Mouse (Mus musculus) liver, embryonic 14 days (tissue): Measurements from ENCODE around the gene Rpl10a. TPM values are rescaled to one million over a fixed set of nuclear protein-coding genes. Genes with fewer than 3 reads are reported as not detected.

ENCODE experiments used
- polyA plus RNA-seq: library from polyadenylated mRNA; depleted of rRNA; stranded (reverse); fragments of >200 nt; gene quantifications from 2 replicates; pipeline ENCODE4 v1.2.3, GENCODE M21; 2012; rRNA removed

Rpl10a gene
- 1,745 and 1,892 TPM in 2 replicates for polyA plus RNA-seq

DNA sequence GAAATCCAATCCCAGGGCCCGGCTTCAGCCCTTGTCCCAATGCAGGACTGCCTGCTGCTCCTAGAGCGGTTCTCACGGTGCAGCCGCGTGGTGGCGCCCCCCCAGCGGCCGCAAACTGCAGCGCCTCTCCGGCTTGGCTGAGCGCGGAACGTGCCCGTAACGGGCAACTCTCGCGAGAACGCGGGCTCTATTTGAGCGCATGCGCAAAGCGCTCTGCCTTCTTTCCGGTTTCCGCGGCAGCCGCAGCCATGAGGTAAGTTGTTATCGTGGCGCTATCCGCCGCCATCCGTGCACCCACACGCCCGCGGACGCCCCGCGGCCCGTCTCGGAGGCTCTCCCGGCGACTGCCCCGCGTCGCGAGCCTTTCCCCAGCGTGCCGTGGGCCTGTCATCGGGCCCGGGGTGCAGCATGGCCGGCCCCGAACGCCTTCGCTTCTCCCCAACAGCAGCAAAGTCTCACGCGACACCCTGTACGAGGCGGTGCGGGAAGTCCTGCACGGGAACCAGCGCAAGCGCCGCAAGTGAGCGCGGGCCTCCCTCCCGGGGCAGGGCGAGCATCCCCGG, at the start of gene Rpl10a:
Rpl10a (plus strand) TSS at position 106 of the 563 bp plus-strand sequence.

DNA sequence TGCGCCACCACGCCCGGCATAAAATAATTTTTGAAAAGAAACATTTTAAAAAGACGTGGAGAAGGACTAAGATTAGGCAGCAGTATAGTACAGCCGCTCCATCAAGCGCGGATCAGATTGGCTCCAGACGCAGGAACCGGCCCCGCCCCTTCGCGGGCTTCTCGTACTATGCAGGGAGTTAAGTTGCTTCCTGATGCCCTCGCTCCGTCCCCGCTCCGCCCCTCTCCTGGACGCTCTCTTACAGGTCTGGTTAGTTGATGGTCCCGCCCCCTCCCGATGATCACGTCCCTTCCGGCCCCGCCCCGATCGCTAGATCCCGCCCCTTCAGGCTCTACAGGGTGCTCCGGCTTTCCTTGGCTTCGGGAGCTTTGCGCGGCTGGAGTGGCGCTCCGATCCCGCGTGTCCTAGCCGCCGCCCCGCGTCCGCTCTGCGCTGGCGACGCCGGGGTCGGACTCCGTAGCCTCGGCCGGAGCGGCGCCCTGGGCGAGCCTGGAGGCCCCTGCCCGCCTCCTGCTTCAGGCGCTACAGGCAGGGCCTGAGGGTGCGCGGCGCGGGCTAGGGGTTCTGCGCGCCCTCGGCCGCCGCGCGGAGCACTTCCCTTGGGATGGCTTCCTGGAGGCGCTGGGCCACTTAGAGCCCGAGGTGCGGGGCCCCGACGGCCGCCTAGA, 14.9 kb upstream of the Rpl10a start, which contains the start of gene Fance:
Fance (plus strand) TSS at position 308 of the 668 bp plus-strand sequence.

DNA sequence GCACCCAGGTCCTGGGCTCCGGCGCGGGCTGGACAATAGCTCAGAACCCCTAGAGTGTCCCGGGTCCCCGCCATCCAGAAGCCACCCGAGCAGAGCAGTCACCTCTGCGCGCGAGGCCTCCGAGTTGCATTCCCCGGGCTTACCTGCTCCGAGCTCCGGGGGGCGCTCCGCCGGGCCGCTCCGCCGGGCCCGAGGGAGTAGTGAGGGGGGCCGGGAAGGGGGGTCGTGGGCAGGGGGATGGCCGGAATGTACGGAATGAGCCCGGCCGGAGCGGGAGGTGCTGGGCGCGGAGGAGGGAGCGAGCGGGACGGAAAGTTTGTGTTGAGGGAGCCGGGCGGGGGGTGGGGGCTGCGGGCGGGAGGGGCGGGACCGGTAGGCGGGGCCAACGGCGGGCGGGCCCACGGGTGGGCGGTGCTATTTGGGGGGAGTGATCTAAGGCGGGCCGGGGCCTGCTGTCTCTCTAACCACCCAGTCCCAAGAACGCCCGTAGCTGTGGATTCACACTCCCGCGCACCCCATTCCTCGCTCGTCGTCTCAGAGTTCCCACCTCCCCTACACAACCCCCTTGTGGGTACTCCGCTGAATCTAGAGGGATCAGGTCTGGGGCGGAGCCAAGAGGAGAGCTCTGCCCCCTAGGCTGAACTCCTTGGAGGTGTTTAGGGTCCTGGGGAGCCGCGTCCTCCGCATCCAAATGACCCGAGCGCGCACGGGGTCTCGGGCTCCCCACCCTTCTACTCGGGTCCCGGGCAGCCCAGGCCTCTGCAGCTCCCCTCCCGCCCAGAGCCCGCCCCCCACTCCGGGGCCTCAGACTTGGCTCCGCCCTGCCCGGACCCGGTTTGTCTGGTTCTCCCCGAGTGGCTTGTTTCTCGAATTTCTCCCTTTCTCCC, 22.4 kb downstream of the Rpl10a start, which contains the start of gene Tead3:
Tead3 (minus strand) TSS at position 352 of the 887 bp plus-strand sequence.

DNA sequence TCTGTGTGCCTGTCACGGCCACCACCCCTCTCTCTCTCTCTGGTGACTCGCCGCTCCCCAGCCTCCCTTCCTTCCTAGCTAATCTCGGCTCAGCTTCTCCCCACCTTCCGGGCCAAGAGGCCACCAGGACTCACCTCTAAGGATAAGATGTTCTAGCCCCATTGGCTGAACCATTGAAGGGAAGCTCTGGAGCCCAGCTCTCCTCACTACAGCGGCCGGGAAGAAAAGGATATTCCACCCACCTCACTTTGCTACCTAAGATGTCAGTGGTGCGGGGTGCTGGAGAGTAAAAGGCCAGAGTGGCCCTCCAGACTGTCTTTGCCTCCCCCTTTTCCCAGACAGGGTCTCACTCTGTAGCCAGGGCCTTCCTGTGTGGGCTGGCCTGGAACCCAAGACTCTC, 36.9 kb downstream of the Rpl10a start, which contains the start of gene Tulp1:
Tulp1 (minus strand) TSS at position 101 of the 400 bp plus-strand sequence.

Other genes starting within 250 kb of the Rpl10a start
- gene Tcp11, start 247.8 kb upstream of the Rpl10a start, polyA plus RNA-seq = 0.10 and 0.12 TPM in 2 replicates
- gene Scube3, start 186.3 kb upstream of the Rpl10a start, polyA plus RNA-seq = 0.23 and 0.34 TPM in 2 replicates
- 6.4 and 6.5 TPM in 2 replicates for gene Zfp523, start 151.3 kb upstream of the Rpl10a start, polyA plus RNA-seq
- gene Def6, start 120.7 kb upstream of the Rpl10a start, polyA plus RNA-seq = 11.7 and 11.8 TPM in 2 replicates
- gene Ppard, start 95.8 kb upstream of the Rpl10a start, polyA plus RNA-seq = 4.7 and 5.3 TPM in 2 replicates
- 3.9 and 5.3 TPM in 2 replicates for gene Fance, start 15.0 kb upstream of the Rpl10a start, polyA plus RNA-seq
- 1.8 and 1.9 TPM in 2 replicates for gene Tead3, start 22.3 kb downstream of the Rpl10a start, polyA plus RNA-seq
- 0.26 and 0.28 TPM in 2 replicates for gene Tulp1, start 36.8 kb downstream of the Rpl10a start, polyA plus RNA-seq
- 7.8 and 8.6 TPM in 2 replicates for gene Fkbp5, start 189.1 kb downstream of the Rpl10a start, polyA plus RNA-seq
- not detected in 2 replicates for gene Armc12, start 202.3 kb downstream of the Rpl10a start, polyA plus RNA-seq
- gene Clpsl2, start 220.9 kb downstream of the Rpl10a start, polyA plus RNA-seq = not detected in 2 replicates
- 0.75 and 1.3 TPM in 2 replicates for gene Clps, start 232.3 kb downstream of the Rpl10a start, polyA plus RNA-seq
- gene Lhfpl5, start 247.2 kb downstream of the Rpl10a start, polyA plus RNA-seq = not detected in 2 replicates